Mouse (Mus musculus): ENCODE measurements around the gene Dda1.

DNA sequence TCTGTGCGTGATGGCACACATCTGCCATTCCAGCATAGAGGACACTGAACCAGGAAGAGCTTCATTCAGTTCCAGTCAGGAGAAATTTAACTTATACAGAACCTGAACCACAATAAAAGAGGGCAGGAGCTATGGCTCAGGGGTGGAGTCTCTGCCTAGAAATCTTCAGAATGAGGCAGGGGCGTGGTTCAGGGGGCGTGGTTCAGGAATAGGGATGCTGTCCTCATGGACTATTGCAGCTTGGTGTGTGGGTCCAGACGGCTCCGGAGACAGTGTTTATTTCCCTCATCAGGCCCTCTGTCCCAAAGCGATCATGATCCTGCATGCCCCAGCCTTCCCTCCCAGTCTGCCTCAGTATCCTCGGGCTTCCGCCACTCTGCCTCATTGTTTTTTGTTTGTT lies 14.3 kb upstream of the Dda1 start:
- TF ChIP-seq POLR2A (IDR thresholded peaks at IDR 0.05; ENCODE audit: borderline replicate concordance, extremely low read depth, insufficient read depth, insufficient read length, poor library complexity, severe bottlenecking) (no peak), CTCF (IDR thresholded peaks at IDR 0.05; ENCODE audit: borderline replicate concordance, extremely low read depth, insufficient read depth, insufficient read length) (no peak)

Data from brain, embryonic 14.5 days (tissue).